Mouse (Mus musculus): ENCODE results near the gene Klhl2.

DNA sequence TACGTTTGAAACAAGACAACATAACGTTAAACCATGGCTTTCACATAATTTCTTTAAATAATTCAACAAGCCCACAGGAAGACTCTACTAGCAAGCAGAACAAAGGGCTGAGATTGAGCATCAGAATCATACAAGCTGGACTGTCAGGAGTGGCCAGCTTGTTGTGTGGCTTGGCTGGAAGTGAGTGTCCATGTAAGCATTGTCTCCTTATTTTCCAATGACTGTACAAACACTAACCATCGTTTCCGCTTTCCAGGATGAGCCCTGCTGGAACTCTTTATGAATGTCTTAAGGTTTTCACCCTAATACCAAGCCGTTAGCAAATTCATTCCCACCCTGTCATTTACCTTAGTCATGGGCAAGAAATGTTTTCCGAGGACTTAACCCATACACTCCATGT, 159.0 kb downstream of the Klhl2 start:
- no peak for TF ChIP-seq POLR2A (IDR thresholded peaks at IDR 0.05; ENCODE audit: low read depth, low read length)
- TF ChIP-seq CTCF (IDR thresholded peaks at IDR 0.05; ENCODE audit: borderline replicate concordance, insufficient read depth, low read length): no peak

Measured in embryonic fibroblast, embryonic 13.5 days (primary cell).